Mouse (Mus musculus): ENCODE results near the gene Gm10972. TPM values are rescaled to one million over a fixed set of nuclear protein-coding genes. Genes with fewer than 3 reads are reported as not detected.
"Not testable (repeated sequence)": the region's sequence is repeated elsewhere in the genome, so short reads cannot be mapped to it uniquely, and the experiment has no call there.

Gene Gm10972
- polyA plus RNA-seq, 2 experiments: not detected

- H3K27me3 ChIP-seq (ENCODE audit: control insufficient read depth, insufficient read depth, low read length): no peaks in the 10 kb centered on the region
These were observed 47.8 kb downstream of the Gm10972 start for GRCm38 (mm10) chr3:94690616-94691247.

GRCm38 (mm10) chr3:94691694-94692093 is 48.8 kb downstream of the Gm10972 start:
- H3K4me3 ChIP-seq (replicated peaks; ENCODE audit: low read length); H3K4me2 ChIP-seq (replicated peaks; ENCODE audit: low read depth, low read length, severe bottlenecking); ATAC-seq (ENCODE audit: low FRiP score, low read depth); H3K9ac ChIP-seq (ENCODE audit: low read depth, low read length, severe bottlenecking); DNase-seq (ENCODE audit: low spot score); H3K4me1 ChIP-seq (ENCODE audit: control insufficient read depth, insufficient read depth, low read length); H3K36me3 ChIP-seq (ENCODE audit: control insufficient read depth, insufficient read depth, low read length); H3K27ac ChIP-seq (replicated peaks; ENCODE audit: low read depth, low read length); H3K27me3 ChIP-seq (ENCODE audit: control insufficient read depth, insufficient read depth, low read length); H3K9me3 ChIP-seq (ENCODE audit: control insufficient read depth, low read length): not testable (repeated sequence)
- WGBS: 91% methylated on average over 4 of the region's 4 CpGs

More at GRCm38 (mm10) chr3:94690616-94691247, 47.8 kb downstream of the Gm10972 start:
- Histone ChIP-seq H3K9ac (ENCODE audit: low read depth, low read length, severe bottlenecking) (no peak overlapping the region), H3K36me3 (ENCODE audit: control insufficient read depth, insufficient read depth, low read length) (no peaks in the 10 kb centered on the region), H3K27ac (replicated peaks; ENCODE audit: low read depth, low read length) (no peak overlapping the region), H3K4me2 (replicated peaks; ENCODE audit: low read depth, low read length, severe bottlenecking) (no peak overlapping the region), H3K4me3 (replicated peaks; ENCODE audit: low read length) (no peak overlapping the region), H3K4me1 (ENCODE audit: control insufficient read depth, insufficient read depth, low read length) (0 out of 2 replicates have a peak, but pooled peaks cover 5% of the 10 kb centered on the region), H3K9me3 (ENCODE audit: control insufficient read depth, low read length) (no peaks in the 10 kb centered on the region)
- ATAC-seq (ENCODE audit: low FRiP score, low read depth): no peak
- DNase-seq (ENCODE audit: low spot score): no peak
- no peak for TF ChIP-seq POLR2A (IDR thresholded peaks at IDR 0.05; ENCODE audit: borderline replicate concordance, extremely low read depth, insufficient read depth, insufficient read length)

Other genes with a start within 250 kb of the Gm10972 start
- 0.06 and 0.08 TPM in 2 replicates for gene Lingo4, start 244.6 kb upstream of the Gm10972 start, polyA plus RNA-seq (2012; rRNA removed)
- gene Lingo4, start 244.6 kb upstream of the Gm10972 start, polyA plus RNA-seq (2014; fragmentation: Nextera tagmentation; extraction: Ambion mirVana): not detected in 2 replicates
- 1.5 and 2.8 TPM in 2 replicates for gene Tdrkh, start 229.8 kb upstream of the Gm10972 start, polyA plus RNA-seq (2012; rRNA removed)
- gene Tdrkh, start 229.8 kb upstream of the Gm10972 start, polyA plus RNA-seq (2014; fragmentation: Nextera tagmentation; extraction: Ambion mirVana): 7.4 and 8.3 TPM in 2 replicates
- gene Mrpl9, start 199.8 kb upstream of the Gm10972 start, polyA plus RNA-seq (2012; rRNA removed): 51.7 and 55.9 TPM in 2 replicates
- gene Mrpl9, start 199.8 kb upstream of the Gm10972 start, polyA plus RNA-seq (2014; fragmentation: Nextera tagmentation; extraction: Ambion mirVana): 52.8 and 63.4 TPM in 2 replicates
- 0.30 and 0.31 TPM in 2 replicates for gene Oaz3, start 199.2 kb upstream of the Gm10972 start, polyA plus RNA-seq (2012; rRNA removed)
- gene Oaz3, start 199.2 kb upstream of the Gm10972 start, polyA plus RNA-seq (2014; fragmentation: Nextera tagmentation; extraction: Ambion mirVana): 0.26 TPM in 1 of 2 replicates, not detected in the other
- 1.7 and 2.4 TPM in 2 replicates for gene Celf3, start 164.8 kb upstream of the Gm10972 start, polyA plus RNA-seq (2012; rRNA removed)
- 0.25 and 0.90 TPM in 2 replicates for gene Celf3, start 164.8 kb upstream of the Gm10972 start, polyA plus RNA-seq (2014; fragmentation: Nextera tagmentation; extraction: Ambion mirVana)
- 1.4 and 2.1 TPM in 2 replicates for gene Riiad1, start 162.8 kb upstream of the Gm10972 start, polyA plus RNA-seq (2012; rRNA removed)
- gene Riiad1, start 162.8 kb upstream of the Gm10972 start, polyA plus RNA-seq (2014; fragmentation: Nextera tagmentation; extraction: Ambion mirVana): 3.6 and 3.8 TPM in 2 replicates
- gene Snx27, start 60.4 kb upstream of the Gm10972 start, polyA plus RNA-seq (2012; rRNA removed): 22.5 and 24.3 TPM in 2 replicates
- 37.2 and 43.0 TPM in 2 replicates for gene Snx27, start 60.4 kb upstream of the Gm10972 start, polyA plus RNA-seq (2014; fragmentation: Nextera tagmentation; extraction: Ambion mirVana)
- 9.8 and 11.9 TPM in 2 replicates for gene Tuft1, start 15.8 kb downstream of the Gm10972 start, polyA plus RNA-seq (2012; rRNA removed)
- 16.6 and 19.1 TPM in 2 replicates for gene Tuft1, start 15.8 kb downstream of the Gm10972 start, polyA plus RNA-seq (2014; fragmentation: Nextera tagmentation; extraction: Ambion mirVana)
- 1.2 and 1.7 TPM in 2 replicates for gene Selenbp2, start 50.4 kb downstream of the Gm10972 start, polyA plus RNA-seq (2012; rRNA removed)
- 0.47 and 0.57 TPM in 2 replicates for gene Selenbp2, start 50.4 kb downstream of the Gm10972 start, polyA plus RNA-seq (2014; fragmentation: Nextera tagmentation; extraction: Ambion mirVana)
- gene Cgn, start 143.4 kb downstream of the Gm10972 start, polyA plus RNA-seq (2012; rRNA removed): 3.4 and 4.6 TPM in 2 replicates
- gene Cgn, start 143.4 kb downstream of the Gm10972 start, polyA plus RNA-seq (2014; fragmentation: Nextera tagmentation; extraction: Ambion mirVana): 7.5 and 8.0 TPM in 2 replicates
- gene Pogz, start 194.5 kb downstream of the Gm10972 start, polyA plus RNA-seq (2012; rRNA removed): 45.8 and 60.1 TPM in 2 replicates
- 19.6 and 20.7 TPM in 2 replicates for gene Pogz, start 194.5 kb downstream of the Gm10972 start, polyA plus RNA-seq (2014; fragmentation: Nextera tagmentation; extraction: Ambion mirVana)
- 348 and 378 TPM in 2 replicates for gene Psmb4, start 243.8 kb downstream of the Gm10972 start, polyA plus RNA-seq (2012; rRNA removed)
- gene Psmb4, start 243.8 kb downstream of the Gm10972 start, polyA plus RNA-seq (2014; fragmentation: Nextera tagmentation; extraction: Ambion mirVana): 369 and 384 TPM in 2 replicates